Mouse (Mus musculus) C2C12 (cell line): ENCODE results near the gene Aldh1a7. TPM values are rescaled to one million over a fixed set of nuclear protein-coding genes. Genes with fewer than 3 reads are reported as not detected.

Experiments
- H3K27me3 ChIP-seq: one replicate; pipeline ENCODE4 v1.6.1; 2011; ENCODE audit not compliant: control insufficient read depth, insufficient read depth, insufficient read length
- H3K36me3 ChIP-seq: one replicate; pipeline ENCODE4 v1.6.1; 2011; ENCODE audit not compliant: control insufficient read depth, insufficient read depth
- H3K4me3 ChIP-seq: one replicate; pipeline ENCODE4 v1.5.1; 2011; ENCODE audit warnings: mild to moderate bottlenecking, control low read depth; ENCODE audit not compliant: poor library complexity, insufficient read depth, severe bottlenecking
- H3K79me2 ChIP-seq: one replicate; pipeline ENCODE4 v1.6.1; 2011; ENCODE audit not compliant: control insufficient read depth, insufficient read depth
- H3K79me3 ChIP-seq: one replicate; pipeline ENCODE4 v1.6.1; 2011; ENCODE audit warnings: low read depth, control low read depth
- H3ac ChIP-seq: one replicate; pipeline ENCODE3; 2011; ENCODE audit warnings: low read depth; ENCODE audit not compliant: control insufficient read depth, insufficient read length
- CEBPB ChIP-seq: IDR thresholded peaks from one replicate; pipeline ENCODE4 v1.6.1; 2011; ENCODE audit warnings: low read depth, mild to moderate bottlenecking, control low read depth, moderate library complexity
- CTCF ChIP-seq: IDR thresholded peaks from one replicate; pipeline ENCODE4 v1.5.1; 2011; ENCODE audit not compliant: control insufficient read depth, insufficient read depth, insufficient read length
- FOSL1 ChIP-seq: IDR thresholded peaks from one replicate; pipeline ENCODE4 v1.8.0; 2011; ENCODE audit warnings: mild to moderate bottlenecking, low read length; ENCODE audit not compliant: poor library complexity, insufficient read depth, severe bottlenecking
- MAX ChIP-seq: IDR thresholded peaks from one replicate; pipeline ENCODE4 v1.6.1; 2011; ENCODE audit warnings: mild to moderate bottlenecking, control low read depth
- MYOD1 ChIP-seq: IDR thresholded peaks from one replicate; pipeline ENCODE4 v1.6.1; 2011; ENCODE audit warnings: low read depth; ENCODE audit not compliant: control insufficient read depth, insufficient read length
- MYOG ChIP-seq: IDR thresholded peaks from one replicate; pipeline ENCODE4 v1.6.1; 2011; ENCODE audit not compliant: control insufficient read depth, insufficient read length; ENCODE audit errors: extremely low read depth
- USF1 ChIP-seq: IDR thresholded peaks from one replicate; pipeline ENCODE4 v1.6.1; 2011; ENCODE audit warnings: low read depth, mild to moderate bottlenecking, control low read depth, moderate library complexity
- long read RNA-seq, 2 experiments: library from polyadenylated mRNA; unstranded; transcript quantifications; one replicate each; pipeline ENCODE4 v2.0.0; 2019 to 2020
- polyA plus RNA-seq: library from polyadenylated mRNA; unstranded; fragments of >200 nt; fragmentation: generic; extraction: Trizol; gene quantifications from one replicate; pipeline ENCODE4 v1.2.1, GENCODE M21; 2012; ENCODE audit warnings: missing spikeins

The Aldh1a7 gene
- not detected for polyA plus RNA-seq
- long read RNA-seq, experiment 1 = 0 reads
- long read RNA-seq, experiment 2 = 0 reads

DNA sequence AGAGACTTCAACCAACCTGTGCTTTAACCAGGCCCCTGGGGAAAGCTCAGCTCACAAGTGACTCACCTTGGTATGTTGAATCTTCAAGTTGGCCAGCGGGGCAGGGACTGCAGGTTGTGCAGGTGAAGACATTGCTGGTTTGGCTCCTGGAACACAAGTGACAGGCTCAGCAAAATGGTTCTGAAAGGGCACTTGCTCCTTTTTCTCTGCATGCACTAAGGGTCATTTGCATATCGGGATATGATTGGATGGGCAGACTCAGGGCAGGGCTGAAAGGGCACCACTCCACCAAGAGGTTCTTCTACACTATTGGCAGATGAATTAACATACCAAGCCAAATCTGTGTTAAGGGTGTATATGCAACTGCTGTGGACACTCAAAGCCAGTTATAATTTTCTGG is at the start of gene Aldh1a7:
TSS of gene Aldh1a7 (minus strand) at position 182 of the 400 bp plus-strand sequence.
- no peaks in the 10 kb centered on the region for H3K79me3 ChIP-seq
- TF ChIP-seq USF1 = no peak
- no peak for TF ChIP-seq CTCF
- no peak for TF ChIP-seq MYOD1
- no peak within 1 kb of the TSS for H3K4me3 ChIP-seq
- H3K79me2 ChIP-seq = no peaks in the 10 kb centered on the region
- H3K36me3 ChIP-seq = no peaks in the 10 kb centered on the region
- no peaks in the 10 kb centered on the region for H3K27me3 ChIP-seq
- no peak within 1 kb of the TSS for H3ac ChIP-seq

DNA sequence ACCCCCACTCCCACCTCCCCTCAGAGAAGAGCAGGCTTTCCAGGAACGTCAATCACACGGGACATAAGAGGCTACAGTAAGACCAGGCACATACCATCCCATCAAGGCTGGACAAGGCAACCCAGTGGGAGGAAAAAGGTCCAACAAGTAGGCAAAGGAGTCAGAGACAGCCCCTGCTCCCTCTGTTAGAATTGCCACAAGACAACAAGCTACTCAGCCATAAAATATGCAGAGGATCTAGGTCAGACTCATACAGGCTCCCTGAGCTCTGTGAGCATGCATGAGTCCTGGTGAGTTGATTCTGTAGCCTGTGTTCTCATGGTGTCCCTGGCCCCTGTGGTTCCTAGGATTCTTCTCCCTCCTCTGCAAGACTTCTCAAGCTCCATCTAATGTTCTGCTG is 48.3 kb upstream of the Aldh1a7 start:
- Histone ChIP-seq H3K36me3 (no peaks in the 10 kb centered on the region), H3K27me3 (no peaks in the 10 kb centered on the region), H3K79me3 (no peaks in the 10 kb centered on the region), H3ac (no peak overlapping the region), H3K79me2 (no peaks in the 10 kb centered on the region), H3K4me3 (no peak overlapping the region)
- TF ChIP-seq MAX (no peak), USF1 (no peak), MYOG (no peak), CTCF (no peak), FOSL1 (no peak)

DNA sequence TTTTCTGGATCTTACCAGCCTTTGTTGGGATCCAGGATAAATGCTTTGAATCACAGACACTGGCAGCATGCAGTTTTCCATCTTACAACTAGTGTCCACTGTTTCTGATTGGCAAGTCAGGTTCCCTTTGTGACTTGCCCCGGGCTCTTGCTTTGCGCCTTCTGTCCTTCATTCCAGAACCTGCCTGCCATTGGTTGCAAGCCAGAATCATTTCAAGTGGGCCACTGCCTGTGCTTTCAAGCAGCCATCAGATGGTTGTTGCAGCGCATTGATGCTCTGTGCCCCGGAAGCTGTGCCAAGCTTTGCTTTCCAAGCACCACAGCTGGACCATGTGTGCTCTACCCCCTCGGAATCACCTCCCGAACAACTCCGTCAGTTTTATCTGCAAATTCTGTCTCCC is 46.6 kb upstream of the Aldh1a7 start:
- TF ChIP-seq MYOD1 (no peak), CEBPB (no peak), CTCF (no peak), FOSL1 (no peak), MYOG (no peak), MAX (no peak), USF1 (no peak)
- Histone ChIP-seq H3ac (no peak overlapping the region), H3K27me3 (no peaks in the 10 kb centered on the region), H3K36me3 (no peaks in the 10 kb centered on the region), H3K79me2 (no peaks in the 10 kb centered on the region), H3K79me3 (no peaks in the 10 kb centered on the region), H3K4me3 (no peak overlapping the region)

DNA sequence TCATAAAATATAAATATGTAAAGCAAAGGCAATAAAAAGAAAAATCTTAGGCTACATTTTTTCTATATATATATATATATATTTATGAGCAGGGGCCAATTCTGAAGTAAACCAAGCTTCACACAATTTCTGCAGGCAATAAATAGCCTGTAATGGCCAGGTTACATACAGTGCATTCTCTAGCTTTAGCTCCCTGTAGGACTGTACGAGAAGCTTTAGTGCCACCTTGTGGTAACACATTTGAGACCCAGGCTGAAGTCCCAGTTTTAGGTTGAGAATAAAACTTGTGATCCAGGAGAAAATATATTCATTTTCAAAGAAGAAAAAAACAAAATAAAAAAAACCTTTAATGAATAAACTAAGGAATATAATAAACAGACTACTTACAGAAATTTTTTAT is 36.9 kb upstream of the Aldh1a7 start:
- Histone ChIP-seq H3K4me3 (no peak overlapping the region), H3ac (no peak overlapping the region), H3K79me3 (no peaks in the 10 kb centered on the region), H3K79me2 (no peaks in the 10 kb centered on the region), H3K27me3 (no peaks in the 10 kb centered on the region), H3K36me3 (no peaks in the 10 kb centered on the region)
- peak; percentile 7 for TF ChIP-seq CTCF
- TF ChIP-seq USF1 = no peak
- no peak for TF ChIP-seq MYOG

DNA sequence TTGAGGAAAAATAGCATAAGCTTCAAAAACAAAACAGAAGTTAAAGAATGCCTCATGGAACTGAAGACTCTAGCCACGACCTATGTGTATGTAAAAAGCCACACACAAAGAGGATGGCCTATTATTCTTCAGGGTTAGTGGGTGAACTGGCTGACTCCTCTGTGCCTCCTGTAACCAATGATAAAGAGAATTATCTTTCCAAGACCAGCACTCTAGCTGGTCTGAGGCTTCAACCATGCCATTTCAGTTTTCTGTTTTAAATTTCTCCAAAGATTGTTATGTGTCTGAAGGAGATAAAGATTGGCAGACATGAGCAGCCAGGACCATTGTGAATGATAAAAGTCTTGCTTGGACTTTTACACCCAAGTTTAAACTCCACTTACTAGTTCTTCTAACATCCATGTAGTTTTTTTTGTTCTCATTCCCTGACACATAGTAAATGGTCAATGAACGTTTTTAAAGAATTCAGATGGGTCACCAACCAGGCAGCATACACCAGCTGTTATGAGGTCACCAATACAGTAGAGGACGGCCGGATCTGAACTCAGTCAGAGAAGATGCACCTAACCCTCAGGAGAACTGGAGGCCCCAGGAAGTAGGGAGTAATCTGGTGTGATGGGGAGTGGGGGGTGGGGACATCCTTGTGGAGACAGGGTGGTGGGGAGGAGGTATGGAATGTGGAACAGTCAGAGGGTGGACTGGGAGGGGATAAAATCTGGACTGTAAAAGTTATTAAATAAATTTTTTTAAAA is 34.5 kb upstream of the Aldh1a7 start:
- Histone ChIP-seq H3K79me3 (no peaks in the 10 kb centered on the region), H3K36me3 (no peaks in the 10 kb centered on the region), H3K27me3 (no peaks in the 10 kb centered on the region), H3ac (no peak overlapping the region), H3K79me2 (no peaks in the 10 kb centered on the region), H3K4me3 (no peak overlapping the region)
- TF ChIP-seq CTCF = no peak

DNA sequence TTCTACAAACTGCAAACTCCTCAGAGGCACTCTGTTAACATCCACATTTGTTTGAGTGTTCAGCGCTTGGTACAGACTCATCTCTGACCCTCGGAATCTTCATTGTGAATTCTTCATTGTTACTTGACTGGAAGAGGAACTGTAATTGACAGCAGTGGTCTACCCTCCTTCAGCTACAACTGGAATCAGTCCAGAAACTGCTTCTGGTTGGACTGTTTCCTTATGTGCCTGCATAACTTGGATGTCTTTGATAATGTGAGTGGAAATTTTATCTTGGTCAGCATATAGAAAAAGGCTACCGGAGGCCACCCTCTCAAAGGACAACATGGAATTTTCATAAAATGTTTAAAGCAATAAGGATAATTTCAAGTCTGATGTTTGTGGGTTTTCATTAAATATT is 33.8 kb upstream of the Aldh1a7 start:
- no peaks in the 10 kb centered on the region for H3K79me3 ChIP-seq
- TF ChIP-seq FOSL1 (no peak), MAX (no peak), CEBPB (no peak), MYOD1 (no peak), USF1 (no peak), MYOG (no peak), CTCF (no peak)
- H3ac ChIP-seq = no peak overlapping the region

More for the DNA sequence above, 33.8 kb upstream of the Aldh1a7 start:
- no peak overlapping the region for H3K4me3 ChIP-seq
- H3K79me2 ChIP-seq = no peaks in the 10 kb centered on the region
- H3K27me3 ChIP-seq = no peaks in the 10 kb centered on the region
- H3K36me3 ChIP-seq = no peaks in the 10 kb centered on the region
